Mouse (Mus musculus): Measurements from ENCODE around the gene C730034F03Rik.

DNA sequence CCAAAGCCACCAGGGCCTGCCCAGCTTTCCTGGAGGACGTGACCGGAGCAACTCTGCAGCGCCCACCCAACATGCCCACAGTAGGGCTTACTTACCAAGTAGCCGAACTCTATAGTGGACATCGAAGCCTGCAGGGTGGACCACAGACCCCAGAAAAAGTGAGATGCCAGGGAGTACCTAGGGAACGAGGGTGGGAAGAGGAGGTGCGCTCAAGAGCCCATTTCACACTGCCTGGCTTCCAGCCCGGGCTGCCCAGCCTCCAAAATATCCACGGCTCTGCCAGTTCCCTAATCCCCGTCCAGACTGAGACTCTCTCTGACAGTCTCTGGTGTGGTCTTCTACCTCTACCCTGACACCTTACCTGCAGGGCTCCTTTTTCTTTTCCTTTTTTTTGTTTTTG is 2.7 kb upstream of the C730034F03Rik start:
- no peak for TF ChIP-seq CTCF (IDR thresholded peaks at IDR 0.05)
- TF ChIP-seq POLR2A (IDR thresholded peaks at IDR 0.05; ENCODE audit: insufficient read depth, low read depth, low read length) = no peak
- no peak for TF ChIP-seq EP300 (IDR thresholded peaks at IDR 0.05; ENCODE audit: insufficient read depth, low read depth, low read length)

All from heart, adult 2 months (tissue).